Mouse (Mus musculus): ENCODE measurements around the gene Scn4b.

Gene Scn4b

GRCm38 (mm10) chr9:45130119-45130518, 8.1 kb upstream of the Scn4b start:
- no peak for DNase-seq

- DNase-seq = peak; percentile 88
Measured at GRCm38 (mm10) chr9:45133484-45134310, 4.5 kb upstream of the Scn4b start.

GRCm38 (mm10) chr9:45136442-45137169, 1.6 kb upstream of the Scn4b start:
- no peak for DNase-seq

GRCm38 (mm10) chr9:45139082-45139481, 887 bp downstream of the Scn4b start:
- DNase-seq = no peak

- no peak for DNase-seq
Measured at GRCm38 (mm10) chr9:45140945-45141344, 2.8 kb downstream of the Scn4b start.

- DNase-seq = no peak
Measured at GRCm38 (mm10) chr9:45142686-45143085, 4.5 kb downstream of the Scn4b start.

- DNase-seq = no peak
Measured at GRCm38 (mm10) chr9:45145533-45146266, 7.5 kb downstream of the Scn4b start.

GRCm38 (mm10) chr9:45146267-45146597, 8.0 kb downstream of the Scn4b start:
- DNase-seq = peak; percentile 90 to 91

- no peak for DNase-seq
Measured at GRCm38 (mm10) chr9:45150933-45151332, 12.7 kb downstream of the Scn4b start.

GRCm38 (mm10) chr9:45153361-45153760, 15.2 kb downstream of the Scn4b start:
- no peak for DNase-seq

- no peak for DNase-seq
Measured at GRCm38 (mm10) chr9:45167903-45168302, 29.7 kb downstream of the Scn4b start.

- no peak for DNase-seq
Measured at GRCm38 (mm10) chr9:45170150-45170549, 32.0 kb downstream of the Scn4b start.

GRCm38 (mm10) chr9:45171073-45171610, 32.9 kb downstream of the Scn4b start:
- DNase-seq = no peak

- DNase-seq = no peak
Measured at GRCm38 (mm10) chr9:45173475-45173874, 35.3 kb downstream of the Scn4b start.

- no peak for DNase-seq
Measured at GRCm38 (mm10) chr9:45179282-45179681, 41.1 kb downstream of the Scn4b start.

- DNase-seq = peak in 1 of 2 experiments; percentile 28
Measured at GRCm38 (mm10) chr9:45181770-45182169, 43.6 kb downstream of the Scn4b start, which contains the start of gene BC049352. Gene BC049352, plus strand, starts transcription at chr9:45182007.

- no peak for DNase-seq
Measured at GRCm38 (mm10) chr9:45182521-45182920, 44.3 kb downstream of the Scn4b start.

GRCm38 (mm10) chr9:45183266-45183665, 45.1 kb downstream of the Scn4b start:
- DNase-seq = peak; percentile 70 to 77

GRCm38 (mm10) chr9:45185250-45185649, 47.1 kb downstream of the Scn4b start:
- DNase-seq = no peak

- no peak for DNase-seq
Measured at GRCm38 (mm10) chr9:45188570-45189563, 50.7 kb downstream of the Scn4b start.

- no peak for DNase-seq
Measured at GRCm38 (mm10) chr9:45189661-45190174, 51.5 kb downstream of the Scn4b start.

- no peak for DNase-seq
Measured at GRCm38 (mm10) chr9:45195468-45195867, 57.3 kb downstream of the Scn4b start.

Data from cerebellum, postnatal 10 days (tissue).